Mouse (Mus musculus) spleen, postnatal 10 days (tissue): ENCODE data around the gene Ifi35.
"Not testable (repeated sequence)": the region's sequence is repeated elsewhere in the genome, so short reads cannot be mapped to it uniquely, and the experiment has no call there.

Experiments
- DNase-seq, 2 experiments: peaks; one replicate each; pipeline ENCODE4 v3.0.0; 2021 to 2022; ENCODE audit warnings: low spot score in 2 of 2

Gene Ifi35

GRCm38 (mm10) chr11:101447786-101448185 lies 421 bp upstream of the Ifi35 start:
- no peak for DNase-seq

DNA sequence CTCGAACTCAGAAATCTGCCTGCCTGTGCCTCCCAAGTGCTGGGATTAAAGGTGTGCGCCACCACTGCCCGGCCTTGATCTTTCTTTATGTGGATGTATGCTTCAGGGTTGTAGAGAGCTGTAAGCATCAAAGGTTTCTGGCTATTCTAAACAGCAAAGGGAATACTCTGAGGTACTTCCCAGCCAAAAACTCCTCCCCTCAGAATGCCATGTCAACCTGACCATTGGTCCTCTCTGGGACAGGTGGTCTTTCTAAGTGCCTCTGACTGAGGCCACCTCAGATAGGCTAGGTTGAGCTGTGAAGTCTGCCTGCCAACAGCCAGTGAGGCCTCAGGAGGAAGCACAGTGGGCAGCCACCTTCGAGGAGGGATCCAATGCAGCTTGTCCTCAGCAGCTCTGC lies 692 bp downstream of the Ifi35 start:
- peak; percentile 30 to 38 for DNase-seq

GRCm38 (mm10) chr11:101449596-101449995 lies 1.4 kb downstream of the Ifi35 start:
- not testable (repeated sequence) for DNase-seq

DNA sequence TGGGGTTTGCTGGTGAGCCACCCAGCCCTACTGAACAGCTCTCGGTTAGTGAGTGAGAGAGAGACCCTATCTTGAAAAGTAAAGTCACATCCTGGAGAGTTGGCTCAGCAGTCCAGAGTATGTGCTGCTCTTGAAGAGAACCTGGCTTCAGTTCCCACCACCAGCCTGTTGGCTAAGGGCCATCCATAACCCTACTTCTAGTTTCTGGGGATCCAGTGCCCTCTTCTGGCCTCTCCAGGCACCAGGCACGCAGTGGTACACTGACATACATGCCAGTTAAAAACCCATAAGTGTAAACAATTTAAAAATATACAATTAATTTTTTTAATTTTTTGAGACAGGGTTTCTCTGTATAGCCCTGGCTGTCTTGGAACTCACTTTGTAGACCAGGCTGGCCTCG lies 2.2 kb downstream of the Ifi35 start:
- peak in 1 of 2 experiments; percentile 53 for DNase-seq

- DNase-seq = no peak
These were observed 3.3 kb downstream of the Ifi35 start for GRCm38 (mm10) chr11:101451536-101451935.

- DNase-seq = no peak
These were observed 4.0 kb downstream of the Ifi35 start for GRCm38 (mm10) chr11:101452093-101452774.

GRCm38 (mm10) chr11:101454702-101455101 lies 6.5 kb downstream of the Ifi35 start:
- DNase-seq = no peak

- no peak for DNase-seq
These were observed 7.4 kb downstream of the Ifi35 start for GRCm38 (mm10) chr11:101455627-101456026.

GRCm38 (mm10) chr11:101457631-101458030 lies 9.4 kb downstream of the Ifi35 start:
- no peak for DNase-seq

DNA sequence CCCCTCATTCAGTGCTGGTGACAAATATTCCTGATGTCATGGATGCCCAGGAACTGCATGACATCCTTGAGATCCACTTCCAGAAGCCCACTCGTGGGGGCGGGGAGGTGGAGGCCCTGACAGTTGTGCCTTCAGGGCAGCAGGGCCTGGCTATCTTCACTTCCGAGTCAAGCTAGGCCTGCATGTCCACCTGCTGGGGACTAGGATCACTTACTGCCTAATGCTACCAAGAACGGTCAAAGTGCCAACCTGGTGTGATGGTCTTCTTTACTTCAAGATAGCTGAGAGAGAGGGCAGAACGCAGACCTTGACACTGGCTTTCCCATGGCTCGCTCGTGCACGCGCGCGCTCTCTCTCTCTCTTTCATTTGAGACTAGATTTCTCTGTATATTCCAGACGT lies 10.0 kb downstream of the Ifi35 start:
- DNase-seq = no peak

DNA sequence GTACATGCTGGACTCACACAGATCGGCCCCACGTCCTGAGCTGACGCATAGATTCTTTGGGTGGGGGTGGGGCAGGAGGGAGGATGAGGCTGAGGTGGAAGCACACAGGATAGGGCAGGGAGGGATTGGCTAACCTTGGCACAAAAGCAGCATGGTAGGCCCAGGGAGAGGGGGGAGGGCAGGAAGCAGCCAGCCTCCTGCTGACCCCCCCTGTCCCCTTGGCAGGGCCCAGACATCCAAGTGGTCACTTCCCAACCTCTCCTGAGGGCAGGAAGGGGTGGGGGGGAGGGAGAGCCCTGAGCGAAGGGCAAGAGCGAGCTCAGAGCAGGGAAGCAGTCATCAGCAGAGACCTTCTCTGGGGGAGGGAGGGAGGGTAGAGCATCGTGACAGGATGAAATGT lies 11.5 kb downstream of the Ifi35 start:
- DNase-seq = no peak

DNA sequence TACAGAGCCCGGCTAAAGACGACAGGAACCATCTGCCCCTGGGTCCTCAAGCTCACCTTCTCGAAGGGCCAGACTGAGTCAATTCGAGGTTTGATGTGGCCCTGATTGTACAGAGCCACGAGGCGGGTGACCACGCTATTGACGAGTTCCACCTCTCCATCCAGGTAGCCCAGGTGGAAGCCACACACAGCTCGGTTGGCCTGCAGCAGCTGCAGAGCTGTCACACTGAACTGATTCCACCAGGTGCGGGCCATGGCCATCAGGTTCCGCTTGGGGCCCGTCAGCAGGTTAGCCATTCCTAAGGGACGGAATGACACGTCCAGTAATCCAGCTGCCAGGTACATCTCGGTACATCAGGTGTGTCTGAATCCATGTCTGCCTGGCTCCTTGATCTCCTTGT lies 12.1 kb downstream of the Ifi35 start:
- DNase-seq = no peak

GRCm38 (mm10) chr11:101462141-101462540 lies 13.9 kb downstream of the Ifi35 start:
- DNase-seq = no peak

GRCm38 (mm10) chr11:101462583-101463440 lies 14.6 kb downstream of the Ifi35 start:
- DNase-seq = no peak

GRCm38 (mm10) chr11:101464211-101465100 lies 16.2 kb downstream of the Ifi35 start, which contains the start of gene Rnd2:
Gene Rnd2 (plus strand): TSS chr11:101464999.
- DNase-seq = no peak

GRCm38 (mm10) chr11:101465101-101465868 lies 17.1 kb downstream of the Ifi35 start:
- peak; percentile 41 to 53 for DNase-seq

- DNase-seq = peak; percentile 61 to 71
These were observed 17.8 kb downstream of the Ifi35 start, which contains the start of gene Vat1 for GRCm38 (mm10) chr11:101465869-101466551. Gene Vat1 (minus strand): TSS chr11:101466230.

DNA sequence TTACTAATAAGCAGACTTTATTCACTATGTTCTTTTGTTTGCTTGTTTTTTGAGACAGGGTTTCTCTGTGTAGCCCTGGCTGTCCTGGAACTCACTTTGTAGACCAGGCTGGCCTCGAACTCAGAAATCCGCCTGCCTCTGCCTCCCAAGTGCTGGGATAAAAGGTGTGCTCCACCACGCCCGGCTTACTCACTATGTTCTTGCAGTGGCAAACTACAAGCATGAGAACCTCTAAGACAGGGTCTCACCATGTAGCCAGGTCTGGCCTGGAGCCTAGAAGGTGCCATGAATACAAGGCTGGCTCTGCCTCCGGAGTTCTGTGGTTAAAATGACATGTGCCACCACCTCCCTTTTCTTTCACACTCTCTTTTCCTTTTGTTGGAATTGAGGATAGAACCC lies 18.3 kb downstream of the Ifi35 start:
- DNase-seq = not testable (repeated sequence)

DNA sequence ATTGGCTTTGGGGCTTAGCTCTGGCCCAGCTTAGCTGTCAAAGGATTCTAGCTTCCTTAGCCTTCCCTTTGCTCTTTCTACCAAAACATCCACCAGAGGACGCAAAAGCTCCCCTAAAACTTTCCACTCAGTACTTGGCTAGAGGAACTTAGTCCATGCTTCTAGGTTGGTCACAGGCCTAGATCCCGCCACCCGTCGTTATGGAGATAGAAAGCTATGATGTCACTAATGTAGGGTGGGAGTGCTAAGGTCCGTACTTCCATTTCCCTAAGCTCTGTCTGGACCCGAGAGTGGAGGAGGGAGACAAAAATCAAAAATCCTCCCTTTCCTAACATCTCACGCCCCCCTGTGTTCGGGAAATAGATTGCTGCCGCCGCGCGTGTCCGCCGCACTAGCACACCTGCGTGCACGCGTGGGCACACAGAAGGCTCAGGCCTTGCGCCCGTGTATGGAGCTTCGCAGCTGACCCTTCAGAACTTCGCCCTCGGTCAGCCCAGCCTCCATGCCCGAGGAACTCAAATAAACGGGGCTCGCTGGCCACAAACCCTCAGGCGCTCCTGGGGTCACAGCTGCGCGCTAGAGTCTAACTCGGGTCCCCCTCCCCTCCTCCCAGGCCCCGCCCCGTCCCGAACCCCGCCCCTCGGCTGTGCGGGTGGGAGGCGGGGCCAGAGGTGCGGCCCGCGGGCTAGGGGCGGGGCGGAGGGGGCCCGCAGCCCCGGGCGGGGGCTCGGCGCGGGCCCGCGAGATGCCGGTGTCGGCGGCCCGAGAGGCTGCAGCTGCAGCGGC lies 19.5 kb downstream of the Ifi35 start:
- DNase-seq = peak; percentile 40 to 65

GRCm38 (mm10) chr11:101468263-101468688 lies 20.1 kb downstream of the Ifi35 start:
- DNase-seq = no peak
